Mouse (Mus musculus): Measurements from ENCODE around the gene Tuft1. TPM values are rescaled to one million over a fixed set of nuclear protein-coding genes. Genes with fewer than 3 reads are reported as not detected.

Gene Tuft1
- polyA plus RNA-seq, 1 experiment: 21.5 TPM

DNA sequence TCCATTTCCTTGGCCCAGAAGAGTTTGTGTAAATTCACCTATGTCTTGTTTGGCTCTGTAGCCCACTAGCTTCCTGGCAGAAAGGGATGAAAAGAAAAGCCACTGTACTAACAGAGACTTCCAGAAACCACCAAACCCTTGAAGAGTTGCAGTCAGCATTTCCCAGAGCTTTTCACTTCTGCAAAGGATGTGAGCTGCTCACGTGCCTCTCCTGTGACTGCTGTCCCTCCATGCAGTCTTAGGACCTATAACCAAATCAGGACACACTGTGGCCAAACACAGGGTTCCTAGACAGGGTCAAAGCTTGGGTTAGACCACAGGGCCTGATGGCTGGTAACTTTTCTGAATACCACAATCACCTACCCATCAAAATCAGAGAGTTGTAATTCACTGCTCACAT, 46.4 kb downstream of the Tuft1 start:
- no peaks in the 10 kb centered on the region for H3K36me3 ChIP-seq (ENCODE audit: control insufficient read depth, insufficient read depth, low read length, poor library complexity, severe bottlenecking)
- no peaks in the 10 kb centered on the region for H3K9me3 ChIP-seq (replicated peaks; ENCODE audit: control insufficient read depth, insufficient read depth, low read length, poor library complexity, severe bottlenecking)
- H3K27ac ChIP-seq (ENCODE audit: insufficient read depth, low read length): no peak overlapping the region
- no peak overlapping the region for H3K9ac ChIP-seq (ENCODE audit: low read depth, poor library complexity, severe bottlenecking)
- no peaks in the 10 kb centered on the region for H3K27me3 ChIP-seq (ENCODE audit: control insufficient read depth, insufficient read depth, low read length, poor library complexity, severe bottlenecking)
- no peak for TF ChIP-seq POLR2A (IDR thresholded peaks at IDR 0.05; ENCODE audit: insufficient read depth, low read length)
- no peak for TF ChIP-seq EP300 (IDR thresholded peaks at IDR 0.05; ENCODE audit: insufficient read depth, low read depth, low read length)
- TF ChIP-seq CTCF (IDR thresholded peaks at IDR 0.05; ENCODE audit: low read depth, low read length): no peak
- H3K4me3 ChIP-seq (ENCODE audit: low read depth, low read length): no peak overlapping the region
- H3K4me1 ChIP-seq (ENCODE audit: control insufficient read depth, insufficient read depth, low read length): no peaks in the 10 kb centered on the region

GRCm38 (mm10) chr3:94611834-94612233, 46.8 kb downstream of the Tuft1 start:
- H3K4me1 ChIP-seq (ENCODE audit: control insufficient read depth, insufficient read depth, low read length): no peaks in the 10 kb centered on the region
- H3K9ac ChIP-seq (ENCODE audit: low read depth, poor library complexity, severe bottlenecking): peak overlapping the region; percentile 25; the same call in 1 of the 2 replicates
- no peaks in the 10 kb centered on the region for H3K36me3 ChIP-seq (ENCODE audit: control insufficient read depth, insufficient read depth, low read length, poor library complexity, severe bottlenecking)
- H3K27ac ChIP-seq (ENCODE audit: insufficient read depth, low read length): no peak overlapping the region
- no peak for TF ChIP-seq POLR2A (IDR thresholded peaks at IDR 0.05; ENCODE audit: insufficient read depth, low read length)
- no peak for TF ChIP-seq CTCF (IDR thresholded peaks at IDR 0.05; ENCODE audit: low read depth, low read length)
- TF ChIP-seq EP300 (IDR thresholded peaks at IDR 0.05; ENCODE audit: insufficient read depth, low read depth, low read length): no peak
- H3K27me3 ChIP-seq (ENCODE audit: control insufficient read depth, insufficient read depth, low read length, poor library complexity, severe bottlenecking): no peaks in the 10 kb centered on the region
- no peak overlapping the region for H3K4me3 ChIP-seq (ENCODE audit: low read depth, low read length)
- no peaks in the 10 kb centered on the region for H3K9me3 ChIP-seq (replicated peaks; ENCODE audit: control insufficient read depth, insufficient read depth, low read length, poor library complexity, severe bottlenecking)

GRCm38 (mm10) chr3:94611343-94611742, 47.3 kb downstream of the Tuft1 start:
- H3K9ac ChIP-seq (ENCODE audit: low read depth, poor library complexity, severe bottlenecking): peak overlapping the region; percentile 25; the same call in 1 of the 2 replicates
- no peaks in the 10 kb centered on the region for H3K4me1 ChIP-seq (ENCODE audit: control insufficient read depth, insufficient read depth, low read length)
- H3K4me3 ChIP-seq (ENCODE audit: low read depth, low read length): no peak overlapping the region
- no peaks in the 10 kb centered on the region for H3K27me3 ChIP-seq (ENCODE audit: control insufficient read depth, insufficient read depth, low read length, poor library complexity, severe bottlenecking)
- TF ChIP-seq CTCF (IDR thresholded peaks at IDR 0.05; ENCODE audit: low read depth, low read length) (no peak), POLR2A (IDR thresholded peaks at IDR 0.05; ENCODE audit: insufficient read depth, low read length) (no peak), EP300 (IDR thresholded peaks at IDR 0.05; ENCODE audit: insufficient read depth, low read depth, low read length) (no peak)
- H3K36me3 ChIP-seq (ENCODE audit: control insufficient read depth, insufficient read depth, low read length, poor library complexity, severe bottlenecking): no peaks in the 10 kb centered on the region
- H3K27ac ChIP-seq (ENCODE audit: insufficient read depth, low read length): no peak overlapping the region
- no peaks in the 10 kb centered on the region for H3K9me3 ChIP-seq (replicated peaks; ENCODE audit: control insufficient read depth, insufficient read depth, low read length, poor library complexity, severe bottlenecking)

DNA sequence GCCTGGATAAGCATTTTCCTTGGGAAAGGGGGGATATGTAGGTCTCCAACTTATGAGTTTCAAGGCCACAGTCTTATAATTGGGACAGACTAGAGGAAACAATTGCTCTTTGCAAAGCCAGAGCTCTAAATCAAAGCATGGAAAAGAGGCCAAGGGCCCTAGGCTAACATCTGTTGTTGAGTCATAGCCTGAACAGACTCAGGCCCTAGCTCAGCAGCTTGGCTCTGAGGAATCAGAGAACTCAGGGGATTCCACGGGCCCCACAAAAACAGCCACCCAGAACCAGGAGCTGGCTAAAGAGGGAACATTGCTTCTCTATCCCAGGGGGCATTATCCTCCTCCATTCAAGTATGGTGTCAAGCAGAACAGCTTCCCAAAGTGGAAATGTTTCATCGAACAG, 48.1 kb downstream of the Tuft1 start:
- Histone ChIP-seq H3K9ac (ENCODE audit: low read depth, poor library complexity, severe bottlenecking) (no peak overlapping the region), H3K27me3 (ENCODE audit: control insufficient read depth, insufficient read depth, low read length, poor library complexity, severe bottlenecking) (no peaks in the 10 kb centered on the region), H3K27ac (ENCODE audit: insufficient read depth, low read length) (no peak overlapping the region), H3K9me3 (replicated peaks; ENCODE audit: control insufficient read depth, insufficient read depth, low read length, poor library complexity, severe bottlenecking) (no peaks in the 10 kb centered on the region), H3K4me1 (ENCODE audit: control insufficient read depth, insufficient read depth, low read length) (no peaks in the 10 kb centered on the region), H3K36me3 (ENCODE audit: control insufficient read depth, insufficient read depth, low read length, poor library complexity, severe bottlenecking) (no peaks in the 10 kb centered on the region), H3K4me3 (ENCODE audit: low read depth, low read length) (no peak overlapping the region)
- TF ChIP-seq POLR2A (IDR thresholded peaks at IDR 0.05; ENCODE audit: insufficient read depth, low read length): no peak
- TF ChIP-seq EP300 (IDR thresholded peaks at IDR 0.05; ENCODE audit: insufficient read depth, low read depth, low read length): no peak
- no peak for TF ChIP-seq CTCF (IDR thresholded peaks at IDR 0.05; ENCODE audit: low read depth, low read length)

- Histone ChIP-seq H3K36me3 (ENCODE audit: control insufficient read depth, insufficient read depth, low read length, poor library complexity, severe bottlenecking) (no peaks in the 10 kb centered on the region), H3K27ac (ENCODE audit: insufficient read depth, low read length) (no peak overlapping the region), H3K4me1 (ENCODE audit: control insufficient read depth, insufficient read depth, low read length) (no peaks in the 10 kb centered on the region), H3K27me3 (ENCODE audit: control insufficient read depth, insufficient read depth, low read length, poor library complexity, severe bottlenecking) (no peaks in the 10 kb centered on the region), H3K9me3 (replicated peaks; ENCODE audit: control insufficient read depth, insufficient read depth, low read length, poor library complexity, severe bottlenecking) (no peaks in the 10 kb centered on the region), H3K9ac (ENCODE audit: low read depth, poor library complexity, severe bottlenecking) (no peak overlapping the region), H3K4me3 (ENCODE audit: low read depth, low read length) (no peak overlapping the region)
- TF ChIP-seq EP300 (IDR thresholded peaks at IDR 0.05; ENCODE audit: insufficient read depth, low read depth, low read length) (no peak), POLR2A (IDR thresholded peaks at IDR 0.05; ENCODE audit: insufficient read depth, low read length) (no peak), CTCF (IDR thresholded peaks at IDR 0.05; ENCODE audit: low read depth, low read length) (no peak)
These were observed 49.1 kb downstream of the Tuft1 start for GRCm38 (mm10) chr3:94609621-94610020.

GRCm38 (mm10) chr3:94601959-94602358, 56.7 kb downstream of the Tuft1 start:
- Histone ChIP-seq H3K36me3 (ENCODE audit: control insufficient read depth, insufficient read depth, low read length, poor library complexity, severe bottlenecking) (no peaks in the 10 kb centered on the region), H3K27me3 (ENCODE audit: control insufficient read depth, insufficient read depth, low read length, poor library complexity, severe bottlenecking) (no peaks in the 10 kb centered on the region), H3K4me3 (ENCODE audit: low read depth, low read length) (no peak overlapping the region), H3K9ac (ENCODE audit: low read depth, poor library complexity, severe bottlenecking) (no peak overlapping the region), H3K9me3 (replicated peaks; ENCODE audit: control insufficient read depth, insufficient read depth, low read length, poor library complexity, severe bottlenecking) (no peaks in the 10 kb centered on the region), H3K4me1 (ENCODE audit: control insufficient read depth, insufficient read depth, low read length) (no peaks in the 10 kb centered on the region), H3K27ac (ENCODE audit: insufficient read depth, low read length) (no peak overlapping the region)
- TF ChIP-seq CTCF (IDR thresholded peaks at IDR 0.05; ENCODE audit: low read depth, low read length) (peak; percentile 23), POLR2A (IDR thresholded peaks at IDR 0.05; ENCODE audit: insufficient read depth, low read length) (no peak), EP300 (IDR thresholded peaks at IDR 0.05; ENCODE audit: insufficient read depth, low read depth, low read length) (no peak)
